Mouse (Mus musculus) cortical plate, adult 2 months (tissue): ENCODE results near the gene Chst12.

Experiments used
- CTCF ChIP-seq: fragments of 200-500 bp; IDR thresholded peaks from 2 replicates; pipeline ENCODE4 v1.5.1; 2011; ENCODE audit warnings: mild to moderate bottlenecking, control low read depth, low read length; ENCODE audit not compliant: insufficient read depth; ENCODE audit errors: extremely low read depth
- POLR2A ChIP-seq: fragments of 200-500 bp; IDR thresholded peaks from 2 replicates; pipeline ENCODE4 v1.6.1; 2011; ENCODE audit warnings: mild to moderate bottlenecking, low read length, control low read depth; ENCODE audit not compliant: insufficient read depth; ENCODE audit errors: extremely low read depth

DNA sequence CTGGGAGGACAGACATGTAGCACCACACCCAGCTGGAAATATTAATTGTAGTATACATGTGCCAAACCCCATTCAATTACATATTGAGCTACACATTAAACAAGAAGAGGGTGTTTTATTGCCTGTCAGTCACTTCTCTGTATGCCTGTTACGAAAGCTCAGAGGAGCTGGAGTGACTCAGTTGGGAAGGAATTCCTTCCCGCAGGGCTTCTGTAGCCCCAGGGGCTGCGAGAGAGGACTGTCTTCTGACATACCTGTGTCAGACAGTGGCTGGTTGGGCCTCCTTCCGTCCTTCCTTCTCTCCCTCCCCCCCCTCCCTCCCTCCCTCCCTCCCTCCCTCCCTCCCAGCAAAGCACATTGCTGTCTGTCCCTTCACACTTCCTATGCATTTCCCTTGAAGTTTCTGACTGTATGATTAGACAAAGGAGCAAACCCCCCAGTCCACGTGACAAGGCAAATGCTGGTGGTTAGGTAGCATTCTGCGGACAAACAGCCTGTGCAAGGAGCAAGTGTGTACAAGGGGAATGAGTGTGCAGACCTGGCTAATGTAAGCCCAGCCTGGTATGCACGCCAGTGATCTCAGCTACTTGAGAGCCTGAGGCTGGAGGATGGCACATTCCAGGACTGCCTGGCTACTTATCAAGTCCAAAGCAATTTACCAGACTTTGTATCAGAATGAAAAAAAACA lies 9.6 kb downstream of the Chst12 start:
- TF ChIP-seq CTCF (no peak), POLR2A (no peak)
